Mouse (Mus musculus) cortical plate, adult 2 months (tissue): ENCODE results near the gene Ahnak.

Experiments used
- CTCF ChIP-seq: fragments of 200-500 bp; IDR thresholded peaks from 2 replicates; pipeline ENCODE4 v1.5.1; 2011; ENCODE audit warnings: mild to moderate bottlenecking, control low read depth, low read length; ENCODE audit not compliant: insufficient read depth; ENCODE audit errors: extremely low read depth
- POLR2A ChIP-seq: fragments of 200-500 bp; IDR thresholded peaks from 2 replicates; pipeline ENCODE4 v1.6.1; 2011; ENCODE audit warnings: mild to moderate bottlenecking, low read length, control low read depth; ENCODE audit not compliant: insufficient read depth; ENCODE audit errors: extremely low read depth

GRCm38 (mm10) chr19:8982303-8983149 is 6.6 kb upstream of the Ahnak start:
- TF ChIP-seq CTCF (no peak), POLR2A (no peak)
